Mouse (Mus musculus) right cerebral cortex, postnatal 4 days (tissue): ENCODE measurements at regions not wholly inside any gene's neighbourhood (a gene's known extent, or its start where the extent isn't known, plus 50 kb on each side); places are given as distances from the start of the nearest gene placed in this dataset.
"Not testable (repeated sequence)": the region's sequence is repeated elsewhere in the genome, so short reads cannot be mapped to it uniquely, and the experiment has no call there.

Source experiments
- DNase-seq: peaks from one replicate; pipeline ENCODE4 v3.0.0-alpha.2; 2022

DNA sequence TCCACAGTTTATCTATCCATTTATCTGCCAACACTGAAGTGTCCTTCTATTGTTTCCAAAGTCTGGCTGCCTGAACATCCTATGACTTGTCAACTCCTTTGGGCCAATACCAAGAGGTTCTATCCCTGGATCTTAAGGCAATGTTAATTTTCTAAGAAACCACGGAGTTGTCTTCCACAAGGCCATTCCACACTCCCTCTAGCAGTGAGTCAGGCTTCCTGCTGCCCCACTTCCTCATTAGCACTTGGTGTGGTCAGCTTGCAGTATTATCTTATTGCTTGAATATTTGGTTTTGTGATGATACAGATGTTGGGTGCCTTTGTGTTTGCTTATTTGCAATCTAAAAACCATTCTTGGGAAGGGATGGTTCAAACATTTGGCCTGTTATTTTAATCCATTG, 87.5 kb upstream of the Ppp2r2d start:
- DNase-seq: no peak

GRCm38 (mm10) chr7:138748442-138748841, 97.4 kb upstream of the Ppp2r2d start:
- no peak for DNase-seq

DNA sequence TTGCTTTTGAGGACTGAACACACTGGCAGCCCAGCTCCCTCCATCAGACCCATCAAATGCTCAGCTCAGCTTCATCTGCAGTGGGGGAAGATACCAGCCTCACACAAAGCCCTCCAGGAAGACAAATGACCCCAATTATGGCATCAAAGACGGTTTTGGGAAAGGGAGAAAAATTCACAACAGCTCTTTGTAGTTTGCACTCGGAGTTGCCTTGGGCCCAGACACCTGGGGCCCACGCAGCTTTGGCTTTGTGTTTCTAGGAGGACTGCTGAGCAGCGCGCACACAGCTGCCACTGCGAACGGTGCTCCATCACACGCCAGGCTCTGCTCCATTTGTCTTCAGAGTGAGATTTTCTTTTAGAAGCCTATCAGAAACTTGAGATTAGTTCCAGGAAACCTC, 99.3 kb upstream of the Ppp2r2d start:
- DNase-seq: no peak

DNA sequence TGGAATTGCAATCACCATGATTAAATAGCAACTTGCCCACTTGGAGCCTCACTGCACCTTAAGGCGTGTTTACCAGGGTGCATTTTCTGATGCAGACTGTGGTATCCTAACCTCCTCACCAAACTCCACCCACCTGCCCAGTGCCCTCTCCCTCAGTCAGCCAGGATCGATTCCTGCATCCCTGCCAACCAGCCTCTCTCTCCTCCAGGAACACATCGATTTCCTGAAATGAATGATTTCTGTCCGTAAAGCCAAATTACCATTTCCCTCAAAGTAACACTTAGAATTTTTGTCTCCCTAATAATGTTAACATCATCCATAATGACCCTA, 103.4 kb upstream of the Ppp2r2d start:
- no peak for DNase-seq

- no peak for DNase-seq
Measured at GRCm38 (mm10) chr7:138741816-138742515, 103.9 kb upstream of the Ppp2r2d start.

- peak; percentile 46 for DNase-seq
Measured at GRCm38 (mm10) chr7:138734254-138734653, 111.6 kb upstream of the Ppp2r2d start.

DNA sequence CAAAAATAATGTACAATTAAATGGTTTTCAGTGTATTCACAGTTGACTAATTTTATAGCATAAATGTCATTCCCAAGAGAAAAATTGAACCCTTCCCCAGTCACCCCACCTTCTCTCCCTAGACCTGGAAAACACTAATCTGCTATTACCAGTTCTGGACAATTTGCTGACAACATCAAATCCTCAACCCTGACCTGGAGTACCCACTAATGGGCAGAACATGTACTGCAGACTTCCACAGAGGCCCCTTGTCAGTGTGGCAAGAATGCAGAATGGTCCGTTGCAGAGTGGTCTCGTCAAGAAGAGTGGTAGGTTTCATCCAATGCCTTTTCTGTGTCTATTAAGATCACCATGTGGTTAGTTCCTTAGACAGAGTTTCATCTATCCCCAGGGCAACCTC, 121.0 kb upstream of the Ppp2r2d start:
- DNase-seq: no peak

- DNase-seq: no peak
Measured at GRCm38 (mm10) chr7:138719608-138720007, 126.3 kb upstream of the Ppp2r2d start.

DNA sequence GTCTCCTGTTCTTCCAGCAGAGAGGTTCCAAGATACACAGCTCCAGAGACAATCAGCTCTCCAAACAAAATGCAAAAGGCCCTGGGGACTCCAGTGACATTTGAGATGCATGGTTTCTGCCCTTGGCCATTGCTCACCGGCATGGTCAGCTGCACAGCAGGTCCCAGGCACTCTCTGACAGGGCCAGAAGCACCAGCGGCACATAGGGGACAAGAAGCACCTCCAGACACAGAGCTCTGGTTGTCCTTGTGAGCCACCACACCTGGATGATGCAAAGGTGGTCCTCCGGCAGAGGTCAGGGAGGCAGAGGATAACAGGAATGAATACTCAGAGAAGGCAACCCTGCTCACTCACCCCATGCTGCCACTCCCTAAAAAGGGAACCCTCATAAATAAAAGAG, 126.8 kb upstream of the Ppp2r2d start:
- DNase-seq: no peak

DNA sequence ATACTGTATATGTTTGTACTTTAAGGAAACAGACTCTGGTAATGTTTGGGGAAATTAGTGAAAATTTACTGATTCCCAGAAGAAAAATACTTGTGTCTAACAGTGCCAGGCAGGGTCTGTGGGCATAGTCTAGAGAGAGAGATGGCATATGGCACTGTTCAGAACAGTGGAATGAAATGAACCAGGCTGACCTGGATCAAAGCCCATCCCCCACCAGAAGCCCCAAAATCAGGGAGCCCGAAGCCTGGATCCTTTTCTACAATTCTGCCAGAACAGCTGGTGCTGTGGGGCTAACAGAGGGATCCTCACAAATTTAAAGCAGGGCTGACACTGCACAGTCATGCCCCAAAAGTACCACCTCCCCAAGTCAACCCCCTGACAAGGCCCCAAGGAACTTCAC, 131.1 kb upstream of the Ppp2r2d start:
- no peak for DNase-seq

GRCm38 (mm10) chr7:138708373-138708772, 137.5 kb upstream of the Ppp2r2d start:
- DNase-seq: no peak

DNA sequence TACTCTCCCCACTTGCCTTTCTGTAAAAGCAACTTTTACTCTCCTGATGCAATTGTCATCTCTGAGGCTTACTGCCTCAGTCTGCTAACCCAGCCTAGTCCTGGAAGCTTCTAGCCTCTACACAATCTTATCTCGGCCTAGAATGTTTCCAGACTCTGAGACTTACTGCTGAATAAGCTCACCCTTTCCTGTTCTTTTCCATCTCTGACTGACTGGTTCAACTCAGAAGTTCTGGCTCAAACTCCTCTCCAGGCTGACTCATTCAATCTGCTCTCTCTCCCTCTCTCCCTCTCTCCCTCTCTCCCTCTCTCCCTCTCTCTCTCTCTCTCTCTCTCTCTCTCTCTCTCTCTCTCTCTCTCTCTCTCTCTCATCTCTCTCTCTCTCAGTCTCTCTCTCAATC, 146.3 kb upstream of the Ppp2r2d start:
- DNase-seq: not testable (repeated sequence)

DNA sequence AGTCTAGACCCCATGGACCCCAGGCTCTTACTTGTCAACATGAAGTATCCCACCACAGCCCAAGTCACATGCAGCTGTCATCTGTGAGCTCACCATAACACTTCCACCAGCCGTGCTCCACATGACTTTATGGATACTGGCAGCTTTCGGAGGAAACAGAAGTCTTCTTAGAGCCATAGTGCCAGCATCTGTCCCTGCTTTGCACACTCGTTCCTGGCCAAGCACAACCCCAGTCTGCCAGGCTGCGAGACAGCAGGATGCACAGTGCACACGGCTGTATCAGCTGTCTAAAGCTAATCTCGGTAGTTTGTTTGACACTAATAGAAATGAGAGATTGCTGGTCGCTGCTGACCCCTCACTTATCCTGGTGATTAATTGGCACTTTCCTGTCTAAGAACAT, 163.7 kb upstream of the Ppp2r2d start:
- no peak for DNase-seq

- DNase-seq: no peak
Measured at GRCm38 (mm10) chr7:138680530-138680929, 165.3 kb upstream of the Ppp2r2d start.

- no peak for DNase-seq
Measured at GRCm38 (mm10) chr7:138679575-138679974, 166.3 kb upstream of the Ppp2r2d start.

GRCm38 (mm10) chr7:138672959-138673358, 172.9 kb upstream of the Ppp2r2d start:
- DNase-seq: no peak

DNA sequence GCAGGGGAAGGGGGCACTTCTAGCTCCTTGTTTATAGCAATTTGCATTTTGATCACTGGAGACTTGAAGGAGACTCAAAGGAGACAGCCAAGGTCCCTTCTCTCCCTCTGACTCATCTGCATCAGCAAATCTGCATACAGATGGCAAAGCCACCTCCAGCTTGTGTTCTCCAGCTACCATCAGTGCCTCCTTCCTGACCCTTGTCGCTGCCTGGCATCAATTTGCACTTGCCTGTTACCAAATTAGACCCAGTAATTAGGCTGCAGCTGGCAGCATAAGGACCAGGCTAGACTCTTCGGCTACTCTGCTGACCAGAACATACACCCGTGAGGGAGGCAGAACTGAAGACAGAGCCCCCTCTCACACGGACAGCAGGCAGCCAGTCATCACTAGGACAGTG, 177.5 kb upstream of the Ppp2r2d start:
- peak; percentile 12 for DNase-seq

- DNase-seq: no peak
Measured at GRCm38 (mm10) chr7:138660124-138660523, 185.8 kb upstream of the Ppp2r2d start.

DNA sequence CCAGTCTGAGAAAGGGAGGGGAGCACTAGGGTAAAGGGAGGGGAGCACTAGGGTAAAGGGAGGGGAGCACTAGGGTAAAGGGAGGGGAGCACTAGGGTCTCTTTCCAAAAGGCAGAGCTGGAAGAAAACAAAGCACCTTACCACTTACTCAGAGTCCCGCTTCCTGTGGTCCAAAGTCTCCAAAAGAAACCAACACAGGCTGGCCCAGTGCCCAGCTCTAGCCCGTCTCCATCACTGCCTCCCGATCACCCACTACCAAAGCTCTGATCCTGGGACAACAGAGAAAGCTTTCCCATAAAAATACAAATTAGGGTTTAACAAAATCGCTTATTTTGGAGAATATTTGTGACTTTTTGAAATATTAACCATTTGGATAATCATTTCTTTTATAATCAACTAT, 188.4 kb upstream of the Ppp2r2d start:
- peak; percentile 20 for DNase-seq

DNA sequence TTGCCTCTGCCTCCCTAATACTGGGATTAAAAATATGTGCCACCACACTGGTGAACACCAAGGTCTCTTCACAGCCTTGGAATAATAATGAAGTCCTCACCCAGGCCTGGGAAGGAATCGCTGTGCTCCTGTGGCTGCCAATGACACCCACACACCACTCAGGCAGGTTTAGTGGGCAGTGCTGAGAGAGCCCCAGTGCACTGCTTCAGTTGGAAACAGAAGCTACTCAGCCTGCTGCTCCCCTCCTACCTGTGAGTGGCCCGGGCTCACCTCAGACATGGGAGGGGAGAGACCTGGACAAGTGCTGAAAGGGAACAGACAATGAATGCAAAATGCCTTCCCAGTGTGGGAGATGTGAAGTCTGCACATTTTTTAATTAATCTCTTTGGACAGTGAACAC, 188.8 kb upstream of the Ppp2r2d start:
- no peak for DNase-seq

GRCm38 (mm10) chr7:138655940-138656339, 189.9 kb upstream of the Ppp2r2d start:
- no peak for DNase-seq

- no peak for DNase-seq
Measured at GRCm38 (mm10) chr7:138650946-138651345, 194.9 kb upstream of the Ppp2r2d start.

DNA sequence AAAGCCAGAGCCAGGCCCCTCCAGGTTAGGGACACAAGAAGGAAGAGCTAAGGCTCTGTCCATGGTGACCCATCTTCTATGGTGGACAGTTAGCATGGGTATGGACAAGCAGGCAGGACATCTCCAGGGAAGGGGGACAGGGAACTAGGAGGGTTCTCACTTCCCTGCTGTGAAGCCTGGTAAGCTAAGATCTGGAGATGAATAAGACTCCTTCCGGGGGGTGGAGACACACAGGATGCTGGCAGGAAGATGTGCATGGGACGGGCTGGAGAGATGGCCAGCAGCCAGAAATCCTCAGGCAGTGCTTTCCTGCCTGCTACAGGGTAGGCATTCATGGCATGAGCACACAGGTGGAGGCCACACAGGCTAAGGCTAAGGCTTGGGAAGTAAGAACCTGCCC, 198.2 kb upstream of the Ppp2r2d start:
- DNase-seq: no peak

DNA sequence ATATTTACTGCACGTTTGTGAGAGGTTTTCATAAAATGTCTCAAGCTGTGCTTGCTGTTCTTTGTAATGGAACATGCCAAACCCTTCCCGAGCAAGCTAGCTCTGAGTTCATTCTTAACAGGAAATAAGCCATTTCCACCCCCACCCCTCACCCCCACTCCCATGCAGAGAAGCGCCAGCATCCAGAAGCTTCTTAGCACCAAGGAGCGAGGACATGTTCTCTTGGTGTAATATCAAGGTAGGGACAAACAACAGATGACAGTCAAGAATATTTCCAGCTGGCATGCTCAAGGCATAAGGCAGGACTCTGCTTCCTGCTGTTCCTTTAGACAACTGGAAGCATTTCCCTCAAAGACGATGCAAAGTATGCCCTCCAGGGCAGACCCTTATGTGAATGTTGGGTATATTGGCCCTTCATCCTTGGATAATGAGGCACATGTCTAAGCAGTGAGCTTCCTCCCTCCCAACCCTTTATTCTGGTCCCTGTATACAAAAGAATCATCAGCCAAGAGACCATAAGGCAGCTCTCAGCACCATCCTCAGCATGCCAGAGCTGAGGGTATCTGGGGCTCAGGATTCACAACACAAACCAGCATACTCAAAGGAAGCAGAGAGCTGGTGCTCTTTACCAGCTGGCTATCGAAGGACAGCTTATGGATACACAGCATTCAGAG, 205.2 kb upstream of the Ppp2r2d start:
- DNase-seq: no peak

DNA sequence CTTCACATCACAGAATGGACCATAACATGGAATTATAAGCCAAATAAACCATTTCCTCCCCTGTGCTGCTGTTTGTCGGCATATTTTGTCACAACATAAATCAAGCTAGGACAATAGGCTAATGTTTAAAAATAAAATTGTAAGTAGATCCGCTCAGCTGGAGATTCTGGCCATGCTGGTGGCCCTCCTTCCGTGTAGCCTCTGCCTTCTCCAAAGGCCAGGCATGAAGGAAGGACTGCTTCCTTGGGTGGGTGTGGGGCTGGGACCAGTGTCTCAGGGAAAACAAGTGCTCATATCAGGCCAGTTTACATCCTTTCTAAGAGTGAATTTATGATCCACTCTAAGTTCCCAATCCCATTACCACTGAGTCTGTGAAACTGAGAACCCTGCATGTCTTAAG, 206.3 kb upstream of the Ppp2r2d start:
- no peak for DNase-seq
